Mouse (Mus musculus): Measurements from ENCODE around the gene 9430007A20Rik. TPM values are rescaled to one million over a fixed set of nuclear protein-coding genes. Genes with fewer than 3 reads are reported as not detected.

Gene 9430007A20Rik
- polyA plus RNA-seq, 1 experiment from 2014 or later, result not detected

Other genes starting within 250 kb of the 9430007A20Rik start
- not detected in 2 replicates for gene Pramel5, start 239.3 kb upstream of the 9430007A20Rik start, polyA plus RNA-seq (2014; fragmentation: Nextera tagmentation; extraction: Ambion mirVana)
- not detected in 2 replicates for gene Gm13128, start 189.6 kb upstream of the 9430007A20Rik start, polyA plus RNA-seq (2014; fragmentation: Nextera tagmentation; extraction: Ambion mirVana)
- gene Gm13119, start 161.9 kb upstream of the 9430007A20Rik start, polyA plus RNA-seq (2014; fragmentation: Nextera tagmentation; extraction: Ambion mirVana), result not detected in 2 replicates
- gene Pramef20, start 141.9 kb upstream of the 9430007A20Rik start, polyA plus RNA-seq (2014; fragmentation: Nextera tagmentation; extraction: Ambion mirVana), result not detected in 2 replicates
- 0.11 and 0.39 TPM in 2 replicates for gene Pramef12, start 111.4 kb upstream of the 9430007A20Rik start, polyA plus RNA-seq (2014; fragmentation: Nextera tagmentation; extraction: Ambion mirVana)
- gene 1700012P22Rik, start 81.0 kb upstream of the 9430007A20Rik start, polyA plus RNA-seq (2014; fragmentation: Nextera tagmentation; extraction: Ambion mirVana), result not detected in 2 replicates
- gene Gm9944, start 66.5 kb upstream of the 9430007A20Rik start, polyA plus RNA-seq (2014; fragmentation: Nextera tagmentation; extraction: Ambion mirVana), result not detected in 2 replicates
- not detected in 2 replicates for gene Aadacl3, start 56.1 kb upstream of the 9430007A20Rik start, polyA plus RNA-seq (2014; fragmentation: Nextera tagmentation; extraction: Ambion mirVana)
- gene Gm13124, start 45.3 kb downstream of the 9430007A20Rik start, polyA plus RNA-seq (2014; fragmentation: Nextera tagmentation; extraction: Ambion mirVana), result not detected in 2 replicates
- gene Aadacl4, start 93.9 kb downstream of the 9430007A20Rik start, polyA plus RNA-seq (2014; fragmentation: Nextera tagmentation; extraction: Ambion mirVana), result not detected in 2 replicates
- not detected in 2 replicates for gene Gm436, start 166.5 kb downstream of the 9430007A20Rik start, polyA plus RNA-seq (2014; fragmentation: Nextera tagmentation; extraction: Ambion mirVana)
- gene Gm13178, start 201.6 kb downstream of the 9430007A20Rik start, polyA plus RNA-seq (2014; fragmentation: Nextera tagmentation; extraction: Ambion mirVana), result not detected in 2 replicates

Measured in kidney, embryonic 14.5 days (tissue).